Mouse (Mus musculus): ENCODE measurements at regions not wholly inside any gene's neighbourhood (a gene's known extent, or its start where the extent isn't known, plus 50 kb on each side); places are given as distances from the start of the nearest gene placed in this dataset.
A peak's percentile ranks its signal among the peaks of the same experiment; 100 is the strongest.

GRCm38 (mm10) chr10:17472536-17472935 is 250.5 kb upstream of the Cited2 start:
- Histone ChIP-seq H3K27ac (no peak overlapping the region), H3K4me2 (no peak overlapping the region), H3K9ac (replicated peaks) (no peak overlapping the region), H3K4me1 (replicated peaks) (no peaks in the 10 kb centered on the region), H3K4me3 (replicated peaks) (no peak overlapping the region), H3K9me3 (no peaks in the 10 kb centered on the region), H3K27me3 (no peaks in the 10 kb centered on the region), H3K36me3 (no peaks in the 10 kb centered on the region)
- no peak for ATAC-seq (ENCODE audit: insufficient number of reproducible peaks, insufficient read depth, low FRiP score, low TSS enrichment, low read depth)
- WGBS = 39% methylated on average over 5 of the region's 5 CpGs

- no peak overlapping the region for H3K4me3 ChIP-seq (replicated peaks)
- H3K27me3 ChIP-seq = no peaks in the 10 kb centered on the region
- H3K36me3 ChIP-seq = no peaks in the 10 kb centered on the region
- no peaks in the 10 kb centered on the region for H3K9me3 ChIP-seq
- peaks cover 10% of the 10 kb centered on the region for H3K4me1 ChIP-seq (replicated peaks)
- no peak overlapping the region for H3K4me2 ChIP-seq
- no peak overlapping the region for H3K9ac ChIP-seq (replicated peaks)
- no peak overlapping the region for H3K27ac ChIP-seq
- no peak for ATAC-seq (ENCODE audit: insufficient number of reproducible peaks, insufficient read depth, low FRiP score, low TSS enrichment, low read depth)
- 88% methylated on average over 3 of the region's 3 CpGs for WGBS
Measured at GRCm38 (mm10) chr10:17475976-17476375, 247.0 kb upstream of the Cited2 start.

- no peak overlapping the region for H3K4me3 ChIP-seq (replicated peaks)
- ATAC-seq (ENCODE audit: insufficient number of reproducible peaks, insufficient read depth, low FRiP score, low TSS enrichment, low read depth) = no peak
- no peak overlapping the region for H3K4me2 ChIP-seq
- H3K9me3 ChIP-seq = no peaks in the 10 kb centered on the region
- WGBS = 87% methylated on average over 6 of the region's 6 CpGs
- peaks cover 10% of the 10 kb centered on the region for H3K4me1 ChIP-seq (replicated peaks)
- no peak overlapping the region for H3K27ac ChIP-seq
- no peak overlapping the region for H3K9ac ChIP-seq (replicated peaks)
- H3K36me3 ChIP-seq = no peaks in the 10 kb centered on the region
- H3K27me3 ChIP-seq = no peaks in the 10 kb centered on the region
Measured at GRCm38 (mm10) chr10:17476720-17477119, 246.3 kb upstream of the Cited2 start.

- no peak; the same call in 1 of the 2 replicates for ATAC-seq (ENCODE audit: insufficient number of reproducible peaks, insufficient read depth, low FRiP score, low TSS enrichment, low read depth)
- Histone ChIP-seq H3K36me3 (no peaks in the 10 kb centered on the region), H3K4me2 (peak overlapping the region; percentile 39), H3K9me3 (no peaks in the 10 kb centered on the region), H3K4me1 (replicated peaks) (peaks cover 10% of the 10 kb centered on the region), H3K27ac (no peak overlapping the region), H3K27me3 (no peaks in the 10 kb centered on the region), H3K9ac (replicated peaks) (no peak overlapping the region), H3K4me3 (replicated peaks) (no peak overlapping the region; the same call in 1 of the 2 replicates)
- 26% methylated on average over 8 of the region's 8 CpGs for WGBS
Measured at GRCm38 (mm10) chr10:17478761-17479632, 244.0 kb upstream of the Cited2 start.

- Histone ChIP-seq H3K36me3 (no peaks in the 10 kb centered on the region), H3K27me3 (no peaks in the 10 kb centered on the region), H3K9me3 (no peaks in the 10 kb centered on the region), H3K27ac (no peak overlapping the region), H3K4me2 (no peak overlapping the region), H3K4me1 (replicated peaks) (peaks cover 10% of the 10 kb centered on the region), H3K9ac (replicated peaks) (no peak overlapping the region), H3K4me3 (replicated peaks) (no peak overlapping the region)
- no peak for ATAC-seq (ENCODE audit: insufficient number of reproducible peaks, insufficient read depth, low FRiP score, low TSS enrichment, low read depth)
- 86% methylated on average over 4 of the region's 4 CpGs for WGBS
Measured at GRCm38 (mm10) chr10:17482751-17483150, 240.3 kb upstream of the Cited2 start.

GRCm38 (mm10) chr10:17485049-17485449 is 238.0 kb upstream of the Cited2 start:
- no peak for ATAC-seq (ENCODE audit: insufficient number of reproducible peaks, insufficient read depth, low FRiP score, low TSS enrichment, low read depth)
- Histone ChIP-seq H3K4me2 (no peak overlapping the region), H3K4me3 (replicated peaks) (no peak overlapping the region), H3K4me1 (replicated peaks) (no peaks in the 10 kb centered on the region), H3K27ac (no peak overlapping the region), H3K36me3 (no peaks in the 10 kb centered on the region), H3K9ac (replicated peaks) (no peak overlapping the region), H3K9me3 (no peaks in the 10 kb centered on the region), H3K27me3 (no peaks in the 10 kb centered on the region)
- 79% methylated on average over 5 of the region's 5 CpGs for WGBS

GRCm38 (mm10) chr10:17485515-17485914 is 237.5 kb upstream of the Cited2 start:
- no peaks in the 10 kb centered on the region for H3K27me3 ChIP-seq
- WGBS = 93% methylated on average over 2 of the region's 2 CpGs
- no peak overlapping the region for H3K9ac ChIP-seq (replicated peaks)
- ATAC-seq (ENCODE audit: insufficient number of reproducible peaks, insufficient read depth, low FRiP score, low TSS enrichment, low read depth) = no peak
- H3K4me3 ChIP-seq (replicated peaks) = no peak overlapping the region
- no peaks in the 10 kb centered on the region for H3K36me3 ChIP-seq
- H3K9me3 ChIP-seq = no peaks in the 10 kb centered on the region
- H3K4me1 ChIP-seq (replicated peaks) = no peaks in the 10 kb centered on the region
- H3K4me2 ChIP-seq = no peak overlapping the region
- no peak overlapping the region for H3K27ac ChIP-seq

GRCm38 (mm10) chr10:17486011-17486410 is 237.0 kb upstream of the Cited2 start:
- Histone ChIP-seq H3K9ac (replicated peaks) (no peak overlapping the region), H3K27ac (no peak overlapping the region), H3K4me2 (no peak overlapping the region), H3K9me3 (no peaks in the 10 kb centered on the region), H3K27me3 (no peaks in the 10 kb centered on the region), H3K4me3 (replicated peaks) (no peak overlapping the region), H3K4me1 (replicated peaks) (no peaks in the 10 kb centered on the region), H3K36me3 (no peaks in the 10 kb centered on the region)
- no peak for ATAC-seq (ENCODE audit: insufficient number of reproducible peaks, insufficient read depth, low FRiP score, low TSS enrichment, low read depth)
- 88% methylated on average over 3 of the region's 3 CpGs for WGBS

GRCm38 (mm10) chr10:17487460-17487859 is 235.6 kb upstream of the Cited2 start:
- Histone ChIP-seq H3K36me3 (no peaks in the 10 kb centered on the region), H3K9ac (replicated peaks) (no peak overlapping the region), H3K4me3 (replicated peaks) (no peak overlapping the region), H3K4me2 (no peak overlapping the region), H3K27ac (no peak overlapping the region), H3K27me3 (no peaks in the 10 kb centered on the region), H3K9me3 (no peaks in the 10 kb centered on the region), H3K4me1 (replicated peaks) (no peaks in the 10 kb centered on the region)
- 91% methylated on average over 5 of the region's 5 CpGs for WGBS
- ATAC-seq (ENCODE audit: insufficient number of reproducible peaks, insufficient read depth, low FRiP score, low TSS enrichment, low read depth) = no peak

- no peak overlapping the region for H3K4me2 ChIP-seq
- no peaks in the 10 kb centered on the region for H3K4me1 ChIP-seq (replicated peaks)
- H3K27me3 ChIP-seq = no peaks in the 10 kb centered on the region
- WGBS = 72% methylated on average over 5 of the region's 5 CpGs
- no peak overlapping the region for H3K9ac ChIP-seq (replicated peaks)
- ATAC-seq (ENCODE audit: insufficient number of reproducible peaks, insufficient read depth, low FRiP score, low TSS enrichment, low read depth) = no peak
- no peak overlapping the region for H3K27ac ChIP-seq
- H3K36me3 ChIP-seq = no peaks in the 10 kb centered on the region
- no peak overlapping the region for H3K4me3 ChIP-seq (replicated peaks)
- no peaks in the 10 kb centered on the region for H3K9me3 ChIP-seq
Measured at GRCm38 (mm10) chr10:17491611-17492305, 231.3 kb upstream of the Cited2 start.

- H3K4me2 ChIP-seq = no peak overlapping the region
- H3K9me3 ChIP-seq = peaks cover 2% of the 10 kb centered on the region; the same call in 1 of the 2 replicates
- H3K4me1 ChIP-seq (replicated peaks) = no peaks in the 10 kb centered on the region
- H3K9ac ChIP-seq (replicated peaks) = no peak overlapping the region
- 71% methylated on average over 6 of the region's 6 CpGs for WGBS
- no peak for ATAC-seq (ENCODE audit: insufficient number of reproducible peaks, insufficient read depth, low FRiP score, low TSS enrichment, low read depth)
- no peak overlapping the region for H3K4me3 ChIP-seq (replicated peaks)
- H3K36me3 ChIP-seq = no peaks in the 10 kb centered on the region
- H3K27me3 ChIP-seq = no peaks in the 10 kb centered on the region
- no peak overlapping the region for H3K27ac ChIP-seq
Measured at GRCm38 (mm10) chr10:17493137-17493536, 229.9 kb upstream of the Cited2 start.

Measured in limb, embryonic 12.5 days (tissue).